Mouse (Mus musculus): ENCODE measurements around the gene Fancc. TPM values are rescaled to one million over a fixed set of nuclear protein-coding genes. Genes with fewer than 3 reads are reported as not detected.

Gene Fancc
- polyA plus RNA-seq, 1 experiment from 2014 or later, result 5.2 TPM

DNA sequence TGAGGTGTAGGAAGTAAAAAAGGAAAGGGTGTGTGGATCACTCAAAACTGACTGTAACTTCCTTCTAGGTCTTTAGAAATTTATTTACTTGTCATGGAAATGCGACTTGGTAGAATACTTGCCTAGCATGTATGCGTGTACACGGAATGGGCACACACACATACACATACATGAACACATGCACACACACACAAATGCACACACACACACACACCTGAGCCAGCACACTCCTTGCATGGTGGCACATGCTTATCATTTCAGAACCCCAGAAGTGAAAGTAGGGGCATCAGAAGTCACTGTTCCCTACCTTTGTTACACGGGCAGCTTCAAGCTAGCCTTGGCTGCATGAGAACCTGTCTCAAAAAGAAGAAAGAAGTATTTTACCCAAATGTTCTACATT lies 220.7 kb downstream of the Fancc start:
- no peak for TF ChIP-seq EP300 (IDR thresholded peaks at IDR 0.05; ENCODE audit: low read depth)
- no peak for TF ChIP-seq CTCF (IDR thresholded peaks at IDR 0.05; ENCODE audit: low read depth)
- H3K27ac ChIP-seq (ENCODE audit: low read depth), result no peak overlapping the region
- no peak for ATAC-seq
- no peak overlapping the region for H3K4me2 ChIP-seq (ENCODE audit: low read depth, low read length)
- no peak for DNase-seq
- 78% methylated on average over 4 of the region's 4 CpGs for WGBS (ENCODE audit: insufficient replicate concordance)
- H3K4me3 ChIP-seq (ENCODE audit: low read depth, low read length), result no peak overlapping the region
- no peaks in the 10 kb centered on the region for H3K36me3 ChIP-seq (replicated peaks; ENCODE audit: insufficient read depth, low read length)
- H3K9ac ChIP-seq (replicated peaks), result no peak overlapping the region
- peaks cover 36% of the 10 kb centered on the region for H3K4me1 ChIP-seq (ENCODE audit: insufficient read depth)
- H3K9me3 ChIP-seq (ENCODE audit: low read length), result no peaks in the 10 kb centered on the region
- H3K27me3 ChIP-seq (ENCODE audit: insufficient read depth, low read length), result no peaks in the 10 kb centered on the region

DNA sequence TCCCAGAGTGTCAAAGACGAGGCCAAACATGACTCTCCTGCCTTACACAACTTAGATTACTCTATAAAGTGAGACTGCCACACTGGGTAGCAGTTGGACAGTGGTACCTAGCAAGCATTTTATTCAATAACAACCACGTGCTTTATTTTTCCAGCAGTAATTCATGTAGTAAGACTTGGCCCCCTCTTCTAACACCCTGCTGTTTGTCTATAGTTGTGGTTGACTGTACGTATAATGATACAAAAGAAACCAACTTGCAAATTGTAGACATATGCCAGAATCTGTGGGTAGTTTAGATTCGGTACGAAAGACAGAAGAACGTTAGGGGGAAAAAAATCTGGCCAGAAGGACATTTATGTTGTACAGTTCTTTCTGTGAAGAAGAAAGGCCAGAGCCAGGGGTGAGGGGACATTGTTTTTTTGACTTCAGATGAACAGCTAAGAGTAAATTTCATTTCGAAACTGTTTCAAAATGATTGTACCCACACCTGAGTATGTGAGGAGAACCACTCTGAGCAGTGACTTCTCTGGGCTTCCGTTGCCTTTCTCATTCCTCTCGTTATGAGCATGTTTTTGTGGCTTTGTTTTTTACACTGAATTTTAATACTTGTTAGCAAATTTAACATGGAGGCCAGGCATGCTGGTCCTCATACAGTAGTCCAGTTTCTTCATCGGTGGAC lies 222.5 kb downstream of the Fancc start:
- peak overlapping the region; percentile 64 for H3K4me2 ChIP-seq (ENCODE audit: low read depth, low read length)
- WGBS (ENCODE audit: insufficient replicate concordance), result 77% methylated on average over 10 of the region's 10 CpGs
- H3K4me3 ChIP-seq (ENCODE audit: low read depth, low read length), result peak overlapping the region; percentile 36
- DNase-seq (no peak), ATAC-seq (no peak)
- H3K36me3 ChIP-seq (replicated peaks; ENCODE audit: insufficient read depth, low read length), result 0 out of 2 replicates have a peak, but pooled peaks cover 2% of the 10 kb centered on the region
- peak overlapping the region; percentile 53; the same call in 1 of the 2 replicates for H3K9ac ChIP-seq (replicated peaks)
- H3K9me3 ChIP-seq (ENCODE audit: low read length), result no peaks in the 10 kb centered on the region
- H3K4me1 ChIP-seq (ENCODE audit: insufficient read depth), result peaks cover 39% of the 10 kb centered on the region
- 0 out of 2 replicates have a peak overlapping the region, but pooled peaks have one; percentile 7 for H3K27ac ChIP-seq (ENCODE audit: low read depth)
- H3K27me3 ChIP-seq (ENCODE audit: insufficient read depth, low read length), result no peaks in the 10 kb centered on the region
- no peak for TF ChIP-seq EP300 (IDR thresholded peaks at IDR 0.05; ENCODE audit: low read depth)
- no peak for TF ChIP-seq CTCF (IDR thresholded peaks at IDR 0.05; ENCODE audit: low read depth)

DNA sequence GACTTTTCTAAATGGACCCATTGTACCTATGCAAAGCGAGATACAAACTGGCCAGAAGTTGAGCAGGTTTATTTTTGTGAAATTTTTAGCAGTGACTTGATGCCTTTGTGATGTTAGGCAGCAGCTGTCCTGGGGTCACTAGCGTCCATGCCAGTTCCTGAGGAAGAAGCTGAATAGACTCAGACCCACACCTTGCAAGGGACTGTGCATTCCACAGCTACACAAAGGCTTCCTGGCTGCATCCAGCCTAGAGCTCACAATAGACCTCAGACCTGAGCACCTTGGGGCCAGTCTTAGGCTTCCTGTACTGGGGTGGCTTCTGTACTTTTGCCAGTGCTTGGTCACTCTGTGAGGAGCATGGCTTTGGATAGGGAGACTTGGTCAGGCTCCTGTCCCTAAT lies 223.2 kb downstream of the Fancc start:
- Histone ChIP-seq H3K9ac (replicated peaks) (peak overlapping the region; percentile 53; the same call in 1 of the 2 replicates), H3K27ac (ENCODE audit: low read depth) (peak overlapping the region; percentile 34; the same call in 1 of the 2 replicates), H3K36me3 (replicated peaks; ENCODE audit: insufficient read depth, low read length) (0 out of 2 replicates have a peak, but pooled peaks cover 2% of the 10 kb centered on the region), H3K4me3 (ENCODE audit: low read depth, low read length) (peak overlapping the region; percentile 36), H3K27me3 (ENCODE audit: insufficient read depth, low read length) (no peaks in the 10 kb centered on the region), H3K4me1 (ENCODE audit: insufficient read depth) (peaks cover 35% of the 10 kb centered on the region), H3K4me2 (ENCODE audit: low read depth, low read length) (peak overlapping the region; percentile 64), H3K9me3 (ENCODE audit: low read length) (no peaks in the 10 kb centered on the region)
- TF ChIP-seq EP300 (IDR thresholded peaks at IDR 0.05; ENCODE audit: low read depth), result no peak
- TF ChIP-seq CTCF (IDR thresholded peaks at IDR 0.05; ENCODE audit: low read depth), result no peak
- ATAC-seq (no peak), DNase-seq (no peak)
- WGBS (ENCODE audit: insufficient replicate concordance), result 50% methylated on average over 2 of the region's 2 CpGs

DNA sequence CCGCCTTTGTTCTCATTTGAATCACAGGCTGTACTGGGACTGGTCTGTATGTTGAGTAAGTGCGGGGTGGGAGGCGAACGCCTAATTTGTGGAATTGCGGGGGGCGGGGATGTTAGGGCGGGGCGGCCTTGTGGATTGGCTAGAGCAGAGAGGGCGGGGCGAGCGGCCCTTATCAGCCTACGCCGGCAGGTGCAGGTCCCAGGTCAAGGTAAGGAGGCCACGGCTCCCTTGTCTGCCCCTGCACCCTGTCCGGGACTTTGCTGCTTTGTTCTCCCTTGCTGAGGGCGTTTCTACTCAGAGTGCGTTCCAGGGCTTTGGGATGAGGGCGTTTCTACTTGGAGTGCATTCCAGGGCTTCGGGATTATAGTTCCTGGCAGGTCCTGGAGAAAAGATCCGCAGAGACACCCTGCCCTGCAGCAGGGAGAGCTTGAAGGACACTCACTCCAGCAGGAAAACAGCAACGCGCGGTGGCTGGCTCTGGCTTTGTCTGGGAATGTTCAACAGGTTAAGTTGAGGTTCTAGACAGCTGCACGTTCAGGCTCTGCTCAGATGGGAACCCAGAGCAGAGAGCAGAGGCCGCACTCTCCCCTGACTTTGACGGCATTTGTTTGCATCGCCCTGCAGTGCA lies 224.4 kb downstream of the Fancc start:
- Histone ChIP-seq H3K9me3 (ENCODE audit: low read length) (no peaks in the 10 kb centered on the region), H3K36me3 (replicated peaks; ENCODE audit: insufficient read depth, low read length) (0 out of 2 replicates have a peak, but pooled peaks cover 2% of the 10 kb centered on the region), H3K27me3 (ENCODE audit: insufficient read depth, low read length) (no peaks in the 10 kb centered on the region), H3K9ac (replicated peaks) (peak overlapping the region; percentile 39), H3K4me2 (ENCODE audit: low read depth, low read length) (peak overlapping the region; percentile 56), H3K4me1 (ENCODE audit: insufficient read depth) (peaks cover 26% of the 10 kb centered on the region), H3K27ac (ENCODE audit: low read depth) (peak overlapping the region; percentile 73), H3K4me3 (ENCODE audit: low read depth, low read length) (peak overlapping the region; percentile 36)
- peak; percentile 92 for ATAC-seq
- peak; percentile 82 for DNase-seq
- WGBS (ENCODE audit: insufficient replicate concordance), result 41% methylated on average over 27 of the region's 27 CpGs
- TF ChIP-seq CTCF (IDR thresholded peaks at IDR 0.05; ENCODE audit: low read depth) (no peak), EP300 (IDR thresholded peaks at IDR 0.05; ENCODE audit: low read depth) (no peak)

DNA sequence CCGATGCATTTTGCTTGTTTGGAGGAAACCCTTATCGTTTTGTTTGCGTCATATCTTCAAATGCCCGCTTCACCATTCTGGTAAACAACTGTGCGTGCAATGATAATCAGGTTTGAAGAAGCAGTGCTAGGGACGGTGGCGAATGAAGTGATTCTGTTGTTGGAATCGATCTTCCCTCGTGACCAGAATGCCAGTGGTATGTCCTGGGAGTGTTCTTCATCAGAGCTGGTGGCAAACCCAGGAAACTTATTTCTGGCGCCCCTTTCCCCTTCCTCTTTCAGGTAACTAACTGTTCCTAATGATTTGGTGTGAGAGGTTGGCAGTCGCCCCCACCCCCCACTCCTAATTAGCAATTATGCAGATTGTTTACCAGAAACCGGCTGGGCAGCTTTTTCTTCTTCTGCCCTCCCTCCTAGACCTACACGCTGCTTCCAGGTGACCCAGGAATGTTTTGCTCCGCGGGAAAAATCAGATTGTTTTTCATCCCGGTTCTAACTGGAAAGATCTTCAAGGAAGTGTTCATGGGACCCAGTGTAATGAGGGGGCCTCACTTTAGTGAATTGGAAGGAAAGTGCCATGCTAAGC lies 225.0 kb downstream of the Fancc start:
- no peak for TF ChIP-seq EP300 (IDR thresholded peaks at IDR 0.05; ENCODE audit: low read depth)
- TF ChIP-seq CTCF (IDR thresholded peaks at IDR 0.05; ENCODE audit: low read depth), result no peak
- H3K27ac ChIP-seq (ENCODE audit: low read depth), result peak overlapping the region; percentile 67
- no peak overlapping the region for H3K9ac ChIP-seq (replicated peaks)
- DNase-seq, result no peak
- H3K4me3 ChIP-seq (ENCODE audit: low read depth, low read length), result no peak overlapping the region
- H3K9me3 ChIP-seq (ENCODE audit: low read length), result no peaks in the 10 kb centered on the region
- peak; percentile 32 for ATAC-seq
- H3K4me2 ChIP-seq (ENCODE audit: low read depth, low read length), result peak overlapping the region; percentile 56
- H3K4me1 ChIP-seq (ENCODE audit: insufficient read depth), result peaks cover 22% of the 10 kb centered on the region
- 34% methylated on average over 16 of the region's 16 CpGs for WGBS (ENCODE audit: insufficient replicate concordance)
- 0 out of 2 replicates have a peak, but pooled peaks cover 2% of the 10 kb centered on the region for H3K36me3 ChIP-seq (replicated peaks; ENCODE audit: insufficient read depth, low read length)
- no peaks in the 10 kb centered on the region for H3K27me3 ChIP-seq (ENCODE audit: insufficient read depth, low read length)

GRCm38 (mm10) chr13:63270191-63270590 lies 226.9 kb downstream of the Fancc start:
- DNase-seq, result no peak

More at GRCm38 (mm10) chr13:63270191-63270590, 226.9 kb downstream of the Fancc start:
- 0 out of 2 replicates have a peak, but pooled peaks cover 2% of the 10 kb centered on the region for H3K36me3 ChIP-seq (replicated peaks; ENCODE audit: insufficient read depth, low read length)
- 79% methylated on average over 5 of the region's 5 CpGs for whole genome bisulfite sequencing (ENCODE audit: insufficient replicate concordance)
- no peak for ATAC-seq
- no peaks in the 10 kb centered on the region for H3K9me3 ChIP-seq (ENCODE audit: low read length)
- H3K4me3 ChIP-seq (ENCODE audit: low read depth, low read length), result no peak overlapping the region
- H3K27ac ChIP-seq (ENCODE audit: low read depth), result no peak overlapping the region
- H3K9ac ChIP-seq (replicated peaks), result no peak overlapping the region
- H3K4me2 ChIP-seq (ENCODE audit: low read depth, low read length), result no peak overlapping the region
- peaks cover 13% of the 10 kb centered on the region; the same call in 1 of the 2 replicates for H3K4me1 ChIP-seq (ENCODE audit: insufficient read depth)
- H3K27me3 ChIP-seq (ENCODE audit: insufficient read depth, low read length), result no peaks in the 10 kb centered on the region
- TF ChIP-seq EP300 (IDR thresholded peaks at IDR 0.05; ENCODE audit: low read depth) (no peak), CTCF (IDR thresholded peaks at IDR 0.05; ENCODE audit: low read depth) (no peak)
